Mouse (Mus musculus) ZHBTc4 (cell line): ENCODE data around the gene Fsd1l.
A peak's percentile ranks its signal among the peaks of the same experiment; 100 is the strongest.

ENCODE experiments used
- DNase-seq: peaks from one replicate; pipeline ENCODE4 v3.0.0-alpha.2; 2011; ENCODE audit warnings: low read depth, low spot score

Fsd1l gene

DNA sequence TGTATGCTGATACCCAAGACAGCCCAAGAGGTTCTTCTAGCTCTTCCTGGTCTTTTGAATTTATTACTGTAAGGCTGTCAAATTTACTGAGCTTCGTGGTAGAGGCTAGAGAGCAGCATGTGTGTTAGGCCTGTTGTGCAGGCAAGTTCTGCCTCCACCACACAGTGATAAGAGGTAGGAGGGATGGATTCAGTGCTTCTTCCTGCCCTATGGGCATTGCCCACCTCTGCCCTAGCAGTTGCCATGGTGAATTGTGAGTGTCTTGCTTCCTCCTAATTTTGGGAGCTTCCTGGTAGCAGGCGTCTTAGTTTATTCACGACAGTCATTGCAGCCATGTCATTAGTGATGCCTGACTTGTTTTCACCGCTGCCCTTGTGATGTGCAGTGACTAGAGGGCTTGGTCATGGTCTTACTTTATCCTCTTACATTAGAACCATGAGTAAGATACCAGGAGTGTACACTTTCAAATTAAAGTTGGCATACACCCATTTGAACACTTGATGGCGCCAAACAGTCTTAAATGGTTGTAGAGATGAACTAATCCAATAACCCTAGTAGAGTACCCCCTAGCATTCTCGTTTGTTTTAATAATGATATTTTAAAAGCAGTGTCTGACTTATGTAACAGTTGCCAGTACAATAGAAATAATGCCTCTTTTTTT is 107.8 kb downstream of the Fsd1l start:
- DNase-seq: peak; percentile 56

GRCm38 (mm10) chr4:53749831-53750230 is 118.6 kb downstream of the Fsd1l start:
- DNase-seq: no peak

DNA sequence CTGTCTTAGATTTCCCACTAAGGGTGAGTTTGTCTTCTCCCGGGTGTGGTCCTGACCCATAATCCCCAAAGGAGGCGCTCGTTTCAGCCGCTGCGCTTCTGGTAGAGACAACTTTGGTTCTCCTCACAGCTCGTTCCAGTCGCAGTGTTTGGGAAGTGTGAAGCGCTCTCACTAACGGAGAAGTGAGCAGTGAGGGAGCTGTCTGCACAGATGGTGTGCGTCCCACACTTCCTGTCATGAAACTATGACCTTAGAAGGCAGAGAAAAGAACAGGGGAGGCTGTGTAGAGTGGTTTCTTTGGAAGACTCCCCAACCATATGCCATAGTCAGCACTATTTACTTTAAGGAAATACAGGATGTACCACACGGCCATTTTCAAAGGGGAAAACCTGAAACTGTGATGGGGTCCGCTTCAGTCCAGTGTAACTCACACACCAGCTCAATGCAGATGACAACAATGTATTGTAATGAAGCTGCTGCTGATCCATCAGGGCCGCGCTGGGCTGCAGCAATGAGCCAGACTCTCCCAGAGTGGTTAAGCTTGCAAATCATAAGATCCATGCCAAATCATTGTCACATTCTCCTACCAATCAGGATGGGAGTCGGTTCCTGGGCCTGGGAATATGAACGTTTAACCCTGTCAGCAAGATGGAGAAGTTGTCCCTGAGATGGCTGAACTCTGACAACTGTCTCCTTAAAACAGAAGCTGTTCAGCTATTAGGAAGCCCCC is 119.3 kb downstream of the Fsd1l start:
- DNase-seq: peak; percentile 42
